Mouse (Mus musculus): ENCODE data around the gene Tnrc6b. TPM values are rescaled to one million over a fixed set of nuclear protein-coding genes. Genes with fewer than 3 reads are reported as not detected.
"Not testable (repeated sequence)": the region's sequence is repeated elsewhere in the genome, so short reads cannot be mapped to it uniquely, and the experiment has no call there.

Tnrc6b gene
- polyA plus RNA-seq, 1 experiment: 47.5 TPM

DNA sequence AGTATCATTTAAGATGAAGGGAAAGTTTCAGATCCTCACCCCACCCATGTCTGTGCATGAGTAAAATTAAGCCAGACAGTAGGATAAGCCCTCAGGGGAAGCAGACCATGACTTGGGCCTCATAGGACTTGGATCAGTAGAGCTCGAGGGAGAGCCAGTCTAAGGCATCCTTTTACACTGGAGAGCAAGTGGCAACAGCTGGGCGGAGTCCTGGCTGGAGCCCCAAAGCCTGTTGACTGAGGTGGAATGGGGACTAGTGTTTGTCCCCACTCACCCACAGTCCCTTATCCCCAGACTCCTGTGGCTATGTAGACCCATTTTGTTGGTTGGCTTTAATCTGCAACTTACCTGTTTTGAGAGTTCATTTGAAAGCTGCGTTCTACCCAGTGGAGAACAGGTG is 201.1 kb downstream of the Tnrc6b start:
- TF ChIP-seq POLR2A (IDR thresholded peaks at IDR 0.05; ENCODE audit: insufficient read depth, low read depth, low read length): no peak
- no peak for TF ChIP-seq CTCF (IDR thresholded peaks at IDR 0.05; ENCODE audit: insufficient read depth, low read depth, low read length)
- WGBS: 77% methylated on average over 3 of the region's 3 CpGs
- Histone ChIP-seq H3K4me3 (ENCODE audit: insufficient read depth, low read depth, low read length) (no peak overlapping the region), H3K4me1 (ENCODE audit: control insufficient read depth, insufficient read depth, low read length) (no peaks in the 10 kb centered on the region), H3K27ac (ENCODE audit: insufficient read depth, low read depth, low read length) (no peak overlapping the region)

DNA sequence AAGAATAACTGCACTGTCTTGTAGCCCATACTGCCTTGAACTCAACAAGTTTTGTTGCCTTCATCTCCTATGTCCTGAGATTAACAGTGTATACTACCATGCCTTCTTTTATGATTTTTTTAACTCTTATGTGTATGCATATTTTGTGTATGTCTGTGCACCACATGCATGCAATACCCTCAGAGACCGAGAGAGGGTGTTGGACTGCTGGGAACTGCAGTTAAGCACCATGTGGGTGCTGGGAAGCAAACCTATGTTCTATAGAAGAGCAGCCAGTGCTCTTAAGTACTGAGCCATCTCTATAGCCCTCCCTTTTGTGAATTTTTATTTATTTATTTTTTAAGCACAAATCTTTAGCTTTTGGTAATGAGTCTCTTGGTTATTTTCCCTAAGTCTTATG is 202.7 kb downstream of the Tnrc6b start:
- Histone ChIP-seq H3K4me3 (ENCODE audit: insufficient read depth, low read depth, low read length) (no peak overlapping the region), H3K27ac (ENCODE audit: insufficient read depth, low read depth, low read length) (no peak overlapping the region), H3K4me1 (ENCODE audit: control insufficient read depth, insufficient read depth, low read length) (no peaks in the 10 kb centered on the region)
- 97% methylated on average over 1 of the region's 1 CpGs for WGBS
- no peak for TF ChIP-seq POLR2A (IDR thresholded peaks at IDR 0.05; ENCODE audit: insufficient read depth, low read depth, low read length)
- TF ChIP-seq CTCF (IDR thresholded peaks at IDR 0.05; ENCODE audit: insufficient read depth, low read depth, low read length): no peak

DNA sequence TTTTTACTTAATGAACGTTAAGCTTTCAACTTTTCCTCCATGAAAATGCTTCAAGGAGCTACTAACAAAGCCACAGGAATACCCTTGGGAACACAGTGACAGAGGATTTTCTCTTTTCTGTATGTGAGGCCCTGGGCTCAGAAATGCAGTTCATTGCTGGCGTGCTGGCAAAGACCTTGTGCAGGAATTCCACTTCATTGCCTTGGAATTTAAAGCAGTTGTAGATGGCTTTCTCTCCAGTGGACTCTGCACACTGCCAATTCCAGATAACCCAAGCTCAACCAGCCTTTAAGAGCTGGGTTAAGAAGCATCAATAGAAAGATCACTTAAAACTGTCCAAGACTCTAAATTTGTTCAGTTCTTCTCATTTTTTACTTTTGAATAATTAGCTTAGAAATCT is 204.7 kb downstream of the Tnrc6b start:
- Histone ChIP-seq H3K27ac (ENCODE audit: insufficient read depth, low read depth, low read length) (no peak overlapping the region), H3K4me3 (ENCODE audit: insufficient read depth, low read depth, low read length) (no peak overlapping the region), H3K4me1 (ENCODE audit: control insufficient read depth, insufficient read depth, low read length) (no peaks in the 10 kb centered on the region)
- TF ChIP-seq CTCF (IDR thresholded peaks at IDR 0.05; ENCODE audit: insufficient read depth, low read depth, low read length) (no peak), POLR2A (IDR thresholded peaks at IDR 0.05; ENCODE audit: insufficient read depth, low read depth, low read length) (no peak)
- 39% methylated on average over 2 of the region's 2 CpGs for WGBS

GRCm38 (mm10) chr15:80916621-80917020 is 205.5 kb downstream of the Tnrc6b start:
- TF ChIP-seq POLR2A (IDR thresholded peaks at IDR 0.05; ENCODE audit: insufficient read depth, low read depth, low read length) (no peak), CTCF (IDR thresholded peaks at IDR 0.05; ENCODE audit: insufficient read depth, low read depth, low read length) (no peak)
- Histone ChIP-seq H3K4me3 (ENCODE audit: insufficient read depth, low read depth, low read length) (no peak overlapping the region), H3K27ac (ENCODE audit: insufficient read depth, low read depth, low read length) (no peak overlapping the region), H3K4me1 (ENCODE audit: control insufficient read depth, insufficient read depth, low read length) (no peaks in the 10 kb centered on the region)
- 81% methylated on average over 7 of the region's 7 CpGs for WGBS

GRCm38 (mm10) chr15:80920346-80920745 is 209.2 kb downstream of the Tnrc6b start:
- TF ChIP-seq POLR2A (IDR thresholded peaks at IDR 0.05; ENCODE audit: insufficient read depth, low read depth, low read length): no peak
- no peak for TF ChIP-seq CTCF (IDR thresholded peaks at IDR 0.05; ENCODE audit: insufficient read depth, low read depth, low read length)
- Histone ChIP-seq H3K4me3 (ENCODE audit: insufficient read depth, low read depth, low read length) (no peak overlapping the region), H3K27ac (ENCODE audit: insufficient read depth, low read depth, low read length) (no peak overlapping the region), H3K4me1 (ENCODE audit: control insufficient read depth, insufficient read depth, low read length) (no peaks in the 10 kb centered on the region)
- WGBS: 94% methylated on average over 3 of the region's 3 CpGs

- WGBS: 86% methylated on average over 4 of the region's 4 CpGs
- Histone ChIP-seq H3K27ac (ENCODE audit: insufficient read depth, low read depth, low read length) (no peak overlapping the region), H3K4me3 (ENCODE audit: insufficient read depth, low read depth, low read length) (no peak overlapping the region)
Observed at GRCm38 (mm10) chr15:80921781-80922180, 210.7 kb downstream of the Tnrc6b start.

GRCm38 (mm10) chr15:80924211-80924610 is 213.1 kb downstream of the Tnrc6b start:
- no peak overlapping the region for H3K4me3 ChIP-seq (ENCODE audit: insufficient read depth, low read depth, low read length)

More at GRCm38 (mm10) chr15:80921781-80922180, 210.7 kb downstream of the Tnrc6b start:
- no peak for TF ChIP-seq POLR2A (IDR thresholded peaks at IDR 0.05; ENCODE audit: insufficient read depth, low read depth, low read length)
- TF ChIP-seq CTCF (IDR thresholded peaks at IDR 0.05; ENCODE audit: insufficient read depth, low read depth, low read length): no peak
- no peaks in the 10 kb centered on the region for H3K4me1 ChIP-seq (ENCODE audit: control insufficient read depth, insufficient read depth, low read length)

DNA sequence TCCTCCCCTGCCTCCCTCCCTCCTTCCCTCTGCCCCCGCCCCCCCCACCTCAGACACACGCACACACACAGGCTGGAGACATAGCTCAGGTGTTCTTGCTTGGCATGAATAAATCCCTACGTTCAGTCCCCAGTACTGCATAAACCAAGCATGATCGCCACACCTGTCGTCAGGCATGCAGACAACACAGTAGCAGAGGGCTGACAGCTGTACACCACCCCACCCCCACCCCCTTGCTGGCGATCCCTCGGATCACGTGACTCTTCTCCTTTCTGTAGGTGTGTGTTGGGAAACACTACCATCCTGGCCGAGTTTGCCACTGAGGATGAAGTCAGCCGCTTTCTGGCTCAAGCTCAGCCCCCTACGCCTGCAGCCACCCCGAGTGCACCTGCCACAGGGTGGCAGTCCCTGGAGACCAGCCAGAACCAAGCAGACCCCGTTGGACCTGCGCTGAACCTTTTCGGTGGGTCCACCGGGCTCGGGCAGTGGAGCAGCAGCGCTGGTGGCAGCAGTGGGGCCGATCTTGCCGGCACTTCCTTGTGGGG is 217.8 kb downstream of the Tnrc6b start:
- Histone ChIP-seq H3K27ac (ENCODE audit: insufficient read depth, low read depth, low read length) (no peak overlapping the region), H3K4me1 (ENCODE audit: control insufficient read depth, insufficient read depth, low read length) (peaks cover 3% of the 10 kb centered on the region; the same call in 1 of the 2 replicates), H3K4me3 (ENCODE audit: insufficient read depth, low read depth, low read length) (no peak overlapping the region)
- 80% methylated on average over 20 of the region's 20 CpGs for WGBS
- TF ChIP-seq POLR2A (IDR thresholded peaks at IDR 0.05; ENCODE audit: insufficient read depth, low read depth, low read length): no peak
- no peak for TF ChIP-seq CTCF (IDR thresholded peaks at IDR 0.05; ENCODE audit: insufficient read depth, low read depth, low read length)

More at GRCm38 (mm10) chr15:80924211-80924610, 213.1 kb downstream of the Tnrc6b start:
- no peak for TF ChIP-seq POLR2A (IDR thresholded peaks at IDR 0.05; ENCODE audit: insufficient read depth, low read depth, low read length)
- TF ChIP-seq CTCF (IDR thresholded peaks at IDR 0.05; ENCODE audit: insufficient read depth, low read depth, low read length): no peak
- WGBS: 81% methylated on average over 2 of the region's 2 CpGs
- no peaks in the 10 kb centered on the region for H3K4me1 ChIP-seq (ENCODE audit: control insufficient read depth, insufficient read depth, low read length)
- no peak overlapping the region for H3K27ac ChIP-seq (ENCODE audit: insufficient read depth, low read depth, low read length)

DNA sequence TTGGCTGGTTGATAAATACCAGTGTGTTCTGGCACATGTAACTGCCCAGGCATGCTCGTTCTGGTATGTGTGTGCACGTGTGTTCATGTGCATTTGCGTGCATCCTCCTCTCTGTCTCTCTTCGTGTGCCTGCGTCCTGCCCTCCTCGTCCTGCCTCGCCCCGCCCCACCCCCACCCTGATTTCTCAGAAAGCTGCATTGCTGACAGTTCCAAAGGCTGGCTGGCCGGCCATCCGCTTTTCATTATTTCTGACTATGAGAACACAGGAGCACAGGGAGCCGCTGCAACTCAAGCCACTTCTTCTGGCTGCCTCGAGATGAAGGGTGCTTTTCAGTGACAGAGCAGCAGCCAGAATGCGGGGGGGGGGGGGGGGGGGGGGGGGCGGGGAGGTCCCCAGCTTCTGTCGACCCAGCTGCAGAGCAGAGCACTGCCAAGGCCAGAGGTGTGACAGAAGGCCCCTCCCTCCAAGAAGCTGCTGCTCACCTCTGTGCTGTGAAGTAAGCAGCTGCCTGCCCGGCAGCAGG is 219.0 kb downstream of the Tnrc6b start:
- WGBS: 23% methylated on average over 16 of the region's 16 CpGs
- no peak overlapping the region for H3K27ac ChIP-seq (ENCODE audit: insufficient read depth, low read depth, low read length)
- H3K4me1 ChIP-seq (ENCODE audit: control insufficient read depth, insufficient read depth, low read length): peaks cover 3% of the 10 kb centered on the region; the same call in 1 of the 2 replicates
- TF ChIP-seq CTCF (IDR thresholded peaks at IDR 0.05; ENCODE audit: insufficient read depth, low read depth, low read length) (no peak), POLR2A (IDR thresholded peaks at IDR 0.05; ENCODE audit: insufficient read depth, low read depth, low read length) (no peak)
- no peak overlapping the region for H3K4me3 ChIP-seq (ENCODE audit: insufficient read depth, low read depth, low read length)

DNA sequence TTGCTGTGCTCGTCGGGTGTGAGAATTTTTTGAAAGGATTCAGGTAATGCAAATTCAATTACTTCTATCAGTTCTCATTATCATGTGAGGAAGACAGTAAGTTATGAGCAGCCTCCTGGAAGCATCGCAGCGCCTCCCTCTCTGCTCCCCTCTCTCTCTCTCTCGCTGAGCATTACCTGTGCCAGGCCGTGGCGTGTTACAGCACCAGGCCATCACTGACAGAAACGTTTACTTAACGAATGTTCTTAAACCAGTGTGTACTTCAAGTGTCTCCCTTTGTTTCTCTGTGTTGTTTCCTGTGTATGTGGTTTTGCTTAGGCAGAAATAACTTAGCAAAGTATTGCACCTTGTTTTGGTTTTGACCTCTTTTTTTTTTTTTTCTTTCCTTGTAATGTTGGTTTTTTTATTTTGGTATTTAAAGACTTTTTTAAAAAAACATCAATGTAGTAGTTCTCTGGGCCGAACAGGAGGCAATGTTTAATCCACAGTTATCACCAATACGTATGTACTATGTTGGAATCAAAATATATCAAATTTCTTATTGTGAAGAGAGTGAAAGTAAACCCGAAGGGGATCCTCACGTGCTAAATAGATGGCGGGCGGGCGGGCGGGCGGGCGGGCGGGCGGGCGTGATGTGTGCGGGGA is 219.7 kb downstream of the Tnrc6b start:
- 81% methylated on average over 23 of the region's 23 CpGs for WGBS
- H3K4me3 ChIP-seq (ENCODE audit: insufficient read depth, low read depth, low read length); H3K27ac ChIP-seq (ENCODE audit: insufficient read depth, low read depth, low read length); H3K4me1 ChIP-seq (ENCODE audit: control insufficient read depth, insufficient read depth, low read length): not testable (repeated sequence)
